Mouse (Mus musculus) heart, embryonic 12.5 days (tissue): ENCODE measurements around the gene Mgat4d. TPM values are rescaled to one million over a fixed set of nuclear protein-coding genes. Genes with fewer than 3 reads are reported as not detected.
"Not testable (repeated sequence)": the region's sequence is repeated elsewhere in the genome, so short reads cannot be mapped to it uniquely, and the experiment has no call there.

Source experiments
- ATAC-seq: fragments of 200-750 bp; cut with Nextera tagmentation; 2 replicates; pipeline ENCODE4 v1.8.0; 2017; ENCODE audit warnings: moderate TSS enrichment, moderate library complexity; ENCODE audit not compliant: insufficient number of reproducible peaks, low FRiP score
- H3K27ac ChIP-seq: fragments of 300-500 bp; sonication (generic); 2 replicates; pipeline ENCODE4 v1.5.1; 2016; ENCODE audit warnings: mild to moderate bottlenecking, moderate library complexity; ENCODE audit not compliant: poor library complexity, severe bottlenecking
- H3K27me3 ChIP-seq: fragments of 300-500 bp; sonication (generic); replicated peaks from 2 replicates; pipeline ENCODE4 v1.6.1; 2016; ENCODE audit warnings: mild to moderate bottlenecking, moderate library complexity
- H3K36me3 ChIP-seq: fragments of 300-500 bp; sonication (generic); 2 replicates; pipeline ENCODE4 v1.6.1; 2016; ENCODE audit warnings: mild to moderate bottlenecking, moderate library complexity
- H3K4me1 ChIP-seq: fragments of 300-500 bp; sonication (generic); replicated peaks from 2 replicates; pipeline ENCODE4 v1.6.1; 2016; ENCODE audit warnings: mild to moderate bottlenecking
- H3K4me2 ChIP-seq: fragments of 300-500 bp; sonication (generic); 2 replicates; pipeline ENCODE4 v1.6.1; 2016; ENCODE audit warnings: mild to moderate bottlenecking, moderate library complexity
- H3K4me3 ChIP-seq: fragments of 300-500 bp; sonication (generic); 2 replicates; pipeline ENCODE4 v1.5.1; 2016; ENCODE audit warnings: mild to moderate bottlenecking
- H3K9ac ChIP-seq: fragments of 300-500 bp; sonication (generic); 2 replicates; pipeline ENCODE4 v1.6.1; 2016; ENCODE audit warnings: mild to moderate bottlenecking, moderate library complexity
- H3K9me3 ChIP-seq: fragments of 300-500 bp; sonication (generic); replicated peaks from 2 replicates; pipeline ENCODE4 v1.6.1; 2016; ENCODE audit warnings: mild to moderate bottlenecking, moderate library complexity
- WGBS: fragments of 180-500 bp; shearing (Covaris S2); methylation state at CpG from one replicate; pipeline ENCODE4 v1.1.7; 2016; 5-methylcytosine and 5-hydroxymethylcytosine counted together
- polyA plus RNA-seq: library from polyadenylated mRNA; unstranded; fragments of >200 nt; fragmentation: Nextera tagmentation; extraction: Ambion mirVana; gene quantifications from 2 replicates; pipeline ENCODE4 v1.2.1, GENCODE M21; 2016

Gene Mgat4d
- polyA plus RNA-seq: not detected in 2 replicates

- ATAC-seq: no peak
- Histone ChIP-seq H3K36me3 (no peaks in the 10 kb centered on the region), H3K4me3 (no peak within 1 kb of the TSS), H3K27me3 (no peaks in the 10 kb centered on the region), H3K4me2 (no peak within 1 kb of the TSS), H3K9me3 (no peaks in the 10 kb centered on the region), H3K9ac (no peak within 1 kb of the TSS), H3K4me1 (no peaks in the 10 kb centered on the region), H3K27ac (no peak within 1 kb of the TSS)
- 54% methylated on average over 16 of the region's 18 CpGs for WGBS
Measured at GRCm38 (mm10) chr8:83348263-83348662, at the start of gene Mgat4d. Gene Mgat4d (plus strand): TSS chr8:83348471.

GRCm38 (mm10) chr8:83300135-83300534, 48.1 kb upstream of the Mgat4d start:
- no peak overlapping the region for H3K4me2 ChIP-seq
- H3K36me3 ChIP-seq: no peaks in the 10 kb centered on the region
- 44% methylated on average over 1 of the region's 1 CpGs for WGBS
- no peaks in the 10 kb centered on the region for H3K27me3 ChIP-seq
- H3K4me3 ChIP-seq: no peak overlapping the region
- H3K4me1 ChIP-seq: no peaks in the 10 kb centered on the region
- H3K27ac ChIP-seq: no peak overlapping the region
- H3K9me3 ChIP-seq: no peaks in the 10 kb centered on the region
- H3K9ac ChIP-seq: no peak overlapping the region
- no peak for ATAC-seq

GRCm38 (mm10) chr8:83304946-83305345, 43.3 kb upstream of the Mgat4d start:
- no peaks in the 10 kb centered on the region for H3K36me3 ChIP-seq
- no peak overlapping the region for H3K27ac ChIP-seq
- no peaks in the 10 kb centered on the region for H3K4me1 ChIP-seq
- no peak for ATAC-seq
- no peak overlapping the region for H3K4me2 ChIP-seq
- 89% methylated on average over 1 of the region's 1 CpGs for WGBS
- no peak overlapping the region for H3K4me3 ChIP-seq
- no peaks in the 10 kb centered on the region for H3K9me3 ChIP-seq
- H3K27me3 ChIP-seq: no peaks in the 10 kb centered on the region
- H3K9ac ChIP-seq: no peak overlapping the region

- Histone ChIP-seq H3K9me3 (no peaks in the 10 kb centered on the region), H3K4me1 (no peaks in the 10 kb centered on the region), H3K4me3 (no peak overlapping the region), H3K9ac (no peak overlapping the region), H3K27me3 (no peaks in the 10 kb centered on the region), H3K27ac (no peak overlapping the region), H3K4me2 (no peak overlapping the region), H3K36me3 (0 out of 2 replicates have a peak, but pooled peaks cover 3% of the 10 kb centered on the region)
- WGBS: 83% methylated on average over 6 of the region's 6 CpGs
- no peak for ATAC-seq
Measured at GRCm38 (mm10) chr8:83309836-83310235, 38.4 kb upstream of the Mgat4d start.

- not testable (repeated sequence) for H3K4me2 ChIP-seq, ATAC-seq, H3K27me3 ChIP-seq, H3K9me3 ChIP-seq, H3K4me3 ChIP-seq, H3K9ac ChIP-seq, H3K4me1 ChIP-seq, H3K27ac ChIP-seq
- WGBS: 72% methylated on average over 4 of the region's 4 CpGs
- H3K36me3 ChIP-seq: peaks cover 35% of the 10 kb centered on the region
Measured at GRCm38 (mm10) chr8:83315084-83315483, 33.2 kb upstream of the Mgat4d start.

GRCm38 (mm10) chr8:83315691-83316090, 32.6 kb upstream of the Mgat4d start:
- Histone ChIP-seq H3K36me3 (peaks cover 38% of the 10 kb centered on the region), H3K4me2 (no peak overlapping the region), H3K27me3 (no peaks in the 10 kb centered on the region), H3K9ac (no peak overlapping the region), H3K27ac (no peak overlapping the region), H3K9me3 (no peaks in the 10 kb centered on the region), H3K4me3 (no peak overlapping the region), H3K4me1 (no peaks in the 10 kb centered on the region)
- ATAC-seq: no peak
- 81% methylated on average over 2 of the region's 2 CpGs for WGBS

- WGBS: 73% methylated on average over 3 of the region's 3 CpGs
- Histone ChIP-seq H3K4me1 (no peaks in the 10 kb centered on the region), H3K27me3 (no peaks in the 10 kb centered on the region), H3K4me3 (no peak overlapping the region), H3K9ac (no peak overlapping the region), H3K4me2 (no peak overlapping the region), H3K36me3 (peaks cover 49% of the 10 kb centered on the region), H3K27ac (no peak overlapping the region), H3K9me3 (no peaks in the 10 kb centered on the region)
- no peak for ATAC-seq
Measured at GRCm38 (mm10) chr8:83320543-83320942, 27.7 kb upstream of the Mgat4d start.

- H3K4me2 ChIP-seq: no peak overlapping the region
- no peaks in the 10 kb centered on the region for H3K9me3 ChIP-seq
- H3K4me1 ChIP-seq: no peaks in the 10 kb centered on the region
- no peak overlapping the region for H3K4me3 ChIP-seq
- peaks cover 41% of the 10 kb centered on the region for H3K36me3 ChIP-seq
- H3K9ac ChIP-seq: no peak overlapping the region
- ATAC-seq: no peak
- 82% methylated on average over 6 of the region's 6 CpGs for WGBS
- H3K27ac ChIP-seq: no peak overlapping the region
- no peaks in the 10 kb centered on the region for H3K27me3 ChIP-seq
Measured at GRCm38 (mm10) chr8:83322374-83322773, 25.9 kb upstream of the Mgat4d start.

- Histone ChIP-seq H3K9me3 (no peaks in the 10 kb centered on the region), H3K36me3 (peaks cover 40% of the 10 kb centered on the region), H3K27me3 (no peaks in the 10 kb centered on the region), H3K9ac (no peak overlapping the region), H3K4me3 (no peak overlapping the region), H3K4me2 (no peak overlapping the region), H3K27ac (no peak overlapping the region), H3K4me1 (no peaks in the 10 kb centered on the region)
- WGBS: 71% methylated on average over 2 of the region's 2 CpGs
- ATAC-seq: no peak
Measured at GRCm38 (mm10) chr8:83323056-83323455, 25.2 kb upstream of the Mgat4d start.

GRCm38 (mm10) chr8:83327889-83328288, 20.4 kb upstream of the Mgat4d start:
- H3K27me3 ChIP-seq: no peaks in the 10 kb centered on the region
- no peak overlapping the region for H3K27ac ChIP-seq
- 86% methylated on average over 5 of the region's 5 CpGs for WGBS
- H3K4me2 ChIP-seq: no peak overlapping the region
- peaks cover 17% of the 10 kb centered on the region for H3K36me3 ChIP-seq
- no peaks in the 10 kb centered on the region for H3K4me1 ChIP-seq
- no peaks in the 10 kb centered on the region for H3K9me3 ChIP-seq
- H3K9ac ChIP-seq: no peak overlapping the region
- no peak for ATAC-seq
- no peak overlapping the region for H3K4me3 ChIP-seq

- Histone ChIP-seq H3K4me2 (peak overlapping the region; percentile 93), H3K27ac (no peak overlapping the region), H3K27me3 (peaks cover 7% of the 10 kb centered on the region), H3K4me3 (peak overlapping the region; percentile 99), H3K9ac (peak overlapping the region; percentile 95), H3K4me1 (no peaks in the 10 kb centered on the region), H3K36me3 (peaks cover 17% of the 10 kb centered on the region), H3K9me3 (no peaks in the 10 kb centered on the region)
- no peak for ATAC-seq
- WGBS: 9% methylated on average over 7 of the region's 7 CpGs
Measured at GRCm38 (mm10) chr8:83331567-83331898, 16.7 kb upstream of the Mgat4d start.

- H3K9ac ChIP-seq: peak within 1 kb of the TSS; percentile 95
- H3K4me2 ChIP-seq: peak within 1 kb of the TSS; percentile 93
- peaks cover 12% of the 10 kb centered on the region for H3K36me3 ChIP-seq
- peak within 1 kb of the TSS; percentile 99 for H3K4me3 ChIP-seq
- H3K4me1 ChIP-seq: no peaks in the 10 kb centered on the region
- under 1% methylated on average over 83 of the region's 85 CpGs for WGBS
- no peak within 1 kb of the TSS; the same call in 1 of the 2 replicates for H3K27ac ChIP-seq
- peaks cover 7% of the 10 kb centered on the region for H3K27me3 ChIP-seq
- peak; percentile 100 for ATAC-seq
- H3K9me3 ChIP-seq: no peaks in the 10 kb centered on the region
Measured at GRCm38 (mm10) chr8:83331899-83332697, 16.2 kb upstream of the Mgat4d start, which contains the start of gene Elmod2. Gene Elmod2 (minus strand): TSS chr8:83332486.
